Mouse (Mus musculus) midbrain, embryonic 12.5 days (tissue): ENCODE results near the gene Gm3127. TPM values are rescaled to one million over a fixed set of nuclear protein-coding genes. Genes with fewer than 3 reads are reported as not detected.
"Not testable (repeated sequence)": the region's sequence is repeated elsewhere in the genome, so short reads cannot be mapped to it uniquely, and the experiment has no call there.

ENCODE experiments used
- ATAC-seq: fragments of 200-750 bp; cut with Nextera tagmentation; 2 replicates; pipeline ENCODE4 v1.8.0; 2017; ENCODE audit warnings: low read depth, moderate TSS enrichment, moderate library complexity; ENCODE audit not compliant: low FRiP score
- H3K27ac ChIP-seq: fragments of 300-500 bp; sonication (generic); replicated peaks from 2 replicates; pipeline ENCODE4 v1.5.1; 2016; ENCODE audit warnings: mild to moderate bottlenecking
- H3K27me3 ChIP-seq: fragments of 300-500 bp; sonication (generic); 2 replicates; pipeline ENCODE4 v1.6.1; 2016; ENCODE audit warnings: mild to moderate bottlenecking
- H3K36me3 ChIP-seq: fragments of 300-500 bp; sonication (generic); 2 replicates; pipeline ENCODE4 v1.6.1; 2016
- H3K4me1 ChIP-seq: fragments of 300-500 bp; sonication (generic); 2 replicates; pipeline ENCODE4 v1.6.1; 2016
- H3K4me2 ChIP-seq: fragments of 300-500 bp; sonication (generic); replicated peaks from 2 replicates; pipeline ENCODE4 v1.6.1; 2016; ENCODE audit warnings: mild to moderate bottlenecking, moderate library complexity
- H3K4me3 ChIP-seq: fragments of 300-500 bp; sonication (generic); 2 replicates; pipeline ENCODE4 v1.5.1; 2016; ENCODE audit warnings: mild to moderate bottlenecking
- H3K9ac ChIP-seq: fragments of 300-500 bp; sonication (generic); replicated peaks from 2 replicates; pipeline ENCODE4 v1.6.1; 2016; ENCODE audit warnings: mild to moderate bottlenecking, moderate library complexity
- H3K9me3 ChIP-seq: fragments of 300-500 bp; sonication (generic); 2 replicates; pipeline ENCODE4 v1.6.1; 2016; ENCODE audit warnings: mild to moderate bottlenecking
- WGBS: fragments of 180-500 bp; shearing (Covaris S2); methylation state at CpG from one replicate; pipeline ENCODE4 v1.1.7; 2016; 5-methylcytosine and 5-hydroxymethylcytosine counted together
- polyA plus RNA-seq: library from polyadenylated mRNA; unstranded; fragments of >200 nt; fragmentation: Nextera tagmentation; extraction: Ambion mirVana; gene quantifications from 2 replicates; pipeline ENCODE4 v1.2.1, GENCODE M21; 2016

Gm3127 gene
- polyA plus RNA-seq, result not detected in 2 replicates

DNA sequence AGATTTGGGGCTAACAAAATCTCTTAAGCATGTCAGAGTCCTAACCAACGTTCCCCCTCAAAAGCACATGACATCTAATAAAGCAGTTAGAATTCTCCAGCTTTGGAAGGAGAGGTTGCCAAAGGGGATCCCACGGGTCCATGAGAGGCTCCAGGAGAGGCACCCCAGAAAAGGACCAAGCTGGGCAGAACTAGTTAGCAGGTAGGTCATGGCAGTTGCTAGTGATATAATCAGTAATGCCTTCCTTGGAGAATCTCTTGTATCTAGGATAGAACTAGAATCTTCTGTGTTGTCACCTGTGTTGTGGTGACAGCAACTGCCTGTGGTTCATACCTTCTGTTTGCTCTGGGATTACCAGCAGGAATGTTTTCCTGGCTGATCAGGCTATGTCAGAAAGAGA lies at the start of gene Gm3127:
TSS of gene Gm3127 (plus strand) at position 301 of the 400 bp plus-strand sequence.
- not testable (repeated sequence) for H3K4me1 ChIP-seq, H3K36me3 ChIP-seq, H3K27me3 ChIP-seq, H3K4me2 ChIP-seq, H3K9me3 ChIP-seq, H3K9ac ChIP-seq, H3K4me3 ChIP-seq, ATAC-seq, H3K27ac ChIP-seq
- 75% methylated on average over 1 of the region's 2 CpGs for WGBS

- H3K27me3 ChIP-seq, H3K9ac ChIP-seq, H3K4me3 ChIP-seq, H3K9me3 ChIP-seq, H3K4me1 ChIP-seq, H3K27ac ChIP-seq, ATAC-seq, H3K36me3 ChIP-seq, H3K4me2 ChIP-seq: not testable (repeated sequence)
- 82% methylated on average over 4 of the region's 4 CpGs for WGBS
These were observed 23.2 kb upstream of the Gm3127 start for GRCm38 (mm10) chr14:4141646-4142045.

GRCm38 (mm10) chr14:4182030-4182429 lies 17.2 kb downstream of the Gm3127 start:
- not testable (repeated sequence) for H3K27ac ChIP-seq, H3K4me1 ChIP-seq, H3K36me3 ChIP-seq, H3K9me3 ChIP-seq, ATAC-seq, H3K27me3 ChIP-seq
- Histone ChIP-seq H3K4me3 (peak overlapping the region; percentile 42), H3K9ac (peak overlapping the region; percentile 47; the same call in 1 of the 2 replicates), H3K4me2 (peak overlapping the region; percentile 62)
- WGBS, result 9% methylated on average over 13 of the region's 14 CpGs

- 14% methylated on average over 31 of the region's 59 CpGs for WGBS
These were observed 17.8 kb downstream of the Gm3127 start, which contains the start of gene Gm2974 for GRCm38 (mm10) chr14:4182491-4183210. TSS of gene Gm2974 (plus strand) at chr14:4182576.

DNA sequence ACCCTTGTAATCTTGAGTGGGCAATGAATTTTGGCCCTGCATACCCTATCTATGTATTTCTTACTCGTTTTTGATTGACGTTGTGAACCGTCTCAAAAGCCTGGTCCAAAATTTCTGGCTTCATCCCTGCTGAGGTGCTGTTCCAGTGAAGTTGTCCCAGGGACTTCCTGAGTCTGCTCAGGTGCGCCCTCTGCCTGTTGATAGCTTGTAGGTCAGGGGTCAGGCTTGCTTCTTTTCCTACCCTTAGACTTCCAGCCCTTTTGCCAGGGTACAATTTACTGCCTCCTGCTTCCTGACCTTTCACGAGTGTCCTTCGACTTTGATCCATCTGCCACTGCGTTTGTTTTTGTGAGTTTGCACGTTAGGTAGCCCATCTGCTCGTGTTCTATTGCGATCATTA lies 18.5 kb downstream of the Gm3127 start:
- WGBS, result 34% methylated on average over 7 of the region's 10 CpGs
- H3K27ac ChIP-seq, result not testable (repeated sequence)

More at GRCm38 (mm10) chr14:4182491-4183210, 17.8 kb downstream of the Gm3127 start, which contains the start of gene Gm2974:
- not testable (repeated sequence) for H3K9me3 ChIP-seq, H3K36me3 ChIP-seq, H3K27ac ChIP-seq, H3K27me3 ChIP-seq, ATAC-seq, H3K4me1 ChIP-seq
- H3K4me3 ChIP-seq, result peak within 1 kb of the TSS; percentile 42
- peak within 1 kb of the TSS; percentile 47; the same call in 1 of the 2 replicates for H3K9ac ChIP-seq
- H3K4me2 ChIP-seq, result peak within 1 kb of the TSS; percentile 62

More for the DNA sequence above, 18.5 kb downstream of the Gm3127 start:
- not testable (repeated sequence) for H3K9me3 ChIP-seq, H3K36me3 ChIP-seq, H3K4me2 ChIP-seq, H3K4me1 ChIP-seq, H3K9ac ChIP-seq, H3K4me3 ChIP-seq, ATAC-seq, H3K27me3 ChIP-seq

Other genes with a start within 250 kb of the Gm3127 start
- not detected in 2 replicates for gene Gm3029, start 233.3 kb upstream of the Gm3127 start, polyA plus RNA-seq
- gene Gm3095, start 201.5 kb upstream of the Gm3127 start, polyA plus RNA-seq, result 0.15 and 0.46 TPM in 2 replicates
- not detected in 2 replicates for gene Gm3099, start 166.6 kb upstream of the Gm3127 start, polyA plus RNA-seq
- gene Gm5796, start 141.1 kb upstream of the Gm3127 start, polyA plus RNA-seq, result 0.55 and 1.1 TPM in 2 replicates
- gene Gm3115, start 80.9 kb upstream of the Gm3127 start, polyA plus RNA-seq, result not detected in 2 replicates
- 0.33 and 1.2 TPM in 2 replicates for gene Gm8108, start 54.5 kb upstream of the Gm3127 start, polyA plus RNA-seq
- 1.2 and 1.6 TPM in 2 replicates for gene Gm2974, start 17.5 kb downstream of the Gm3127 start, polyA plus RNA-seq
- not detected in 2 replicates for gene Gm3138, start 84.6 kb downstream of the Gm3127 start, polyA plus RNA-seq
- gene Gm3149, start 152.3 kb downstream of the Gm3127 start, polyA plus RNA-seq, result not detected in 2 replicates
- gene 2610042L04Rik, start 169.7 kb downstream of the Gm3127 start, polyA plus RNA-seq, result 1.3 and 1.5 TPM in 2 replicates
- gene Gm3159, start 232.5 kb downstream of the Gm3127 start, polyA plus RNA-seq, result not detected in 2 replicates